Mouse (Mus musculus) fibroblast of lung, adult 2 months (primary cell): ENCODE data around the gene Zfp536.

Experiments used
- DNase-seq: peaks from one replicate; pipeline ENCODE4 v3.0.0-alpha.2; 2011; ENCODE audit warnings: low read depth

Zfp536 gene

DNA sequence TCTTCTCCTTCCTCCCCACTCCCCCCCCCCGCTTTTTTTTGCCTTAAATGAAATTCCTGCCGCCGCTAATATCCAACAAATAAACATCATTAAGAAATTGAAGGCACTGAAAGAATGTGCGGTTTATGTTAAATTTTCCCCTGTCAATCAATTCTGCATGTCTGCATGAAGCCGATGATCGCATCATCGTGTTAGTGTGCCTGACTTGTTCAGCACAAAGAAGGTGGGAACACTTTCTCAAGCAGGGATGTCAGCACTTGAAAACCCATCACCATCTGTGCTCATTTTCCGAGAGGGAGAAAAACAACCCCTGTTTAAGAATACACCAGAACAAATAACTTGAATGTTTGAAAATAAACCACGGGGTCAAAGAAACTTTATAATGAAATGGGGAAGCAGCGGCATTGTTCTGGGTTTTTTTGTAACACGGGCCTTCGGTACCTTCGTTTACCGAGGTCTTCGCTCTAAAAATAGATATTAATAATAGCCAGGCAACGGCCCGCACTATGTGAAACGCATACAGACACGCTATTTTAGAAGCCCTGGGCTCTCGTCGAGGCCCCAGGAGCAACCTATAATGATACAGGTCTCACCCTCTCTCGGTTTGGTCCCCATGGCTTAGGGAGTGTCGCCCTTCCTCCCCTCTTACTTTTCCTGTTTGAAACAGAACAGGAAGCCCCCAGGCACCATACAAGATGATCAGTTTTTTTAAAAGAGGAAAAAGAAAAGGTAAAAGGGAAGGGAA lies 83.7 kb downstream of the Zfp536 start:
- DNase-seq: no peak

DNA sequence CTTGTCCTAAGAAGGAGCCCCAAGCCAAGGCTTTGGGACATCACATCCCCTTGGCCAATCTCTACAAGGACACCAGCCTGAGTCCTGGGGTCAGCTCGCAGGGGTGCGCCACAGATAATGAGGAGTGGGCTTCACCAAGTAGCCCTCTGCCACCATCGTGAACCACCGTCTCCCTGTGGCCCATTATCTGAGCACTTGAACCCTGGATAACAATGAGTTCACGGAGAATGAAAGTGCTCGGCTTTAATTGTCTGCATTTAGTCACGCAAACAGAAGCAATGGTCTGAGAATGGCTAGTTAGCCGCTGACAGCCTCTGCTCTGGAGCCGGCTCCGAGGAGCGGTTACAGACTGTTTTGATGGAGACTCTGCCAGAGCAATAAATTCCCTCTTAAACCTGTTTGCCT lies 84.3 kb downstream of the Zfp536 start:
- no peak for DNase-seq

DNA sequence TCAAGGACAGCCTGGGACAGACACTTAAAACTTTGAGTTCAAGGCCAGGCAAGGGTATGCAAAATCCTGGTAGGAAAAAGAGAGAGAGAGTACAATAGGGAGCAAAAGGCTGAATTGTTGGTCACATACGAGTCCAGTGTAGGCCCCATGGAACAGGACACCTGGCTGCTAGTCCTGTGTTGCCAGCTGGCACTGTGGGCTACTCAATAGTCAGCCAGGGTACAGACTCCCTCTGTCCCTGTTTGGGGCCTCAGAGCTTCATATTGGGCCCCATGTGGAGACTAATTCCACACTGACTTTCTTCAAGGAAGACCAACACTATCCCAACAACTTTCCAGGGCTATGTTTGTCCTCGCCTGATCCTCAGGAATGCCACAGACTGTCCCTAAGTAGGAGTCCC lies 87.1 kb downstream of the Zfp536 start:
- no peak for DNase-seq

- DNase-seq: no peak
Observed at GRCm38 (mm10) chr7:37685247-37685646, 88.2 kb downstream of the Zfp536 start.

DNA sequence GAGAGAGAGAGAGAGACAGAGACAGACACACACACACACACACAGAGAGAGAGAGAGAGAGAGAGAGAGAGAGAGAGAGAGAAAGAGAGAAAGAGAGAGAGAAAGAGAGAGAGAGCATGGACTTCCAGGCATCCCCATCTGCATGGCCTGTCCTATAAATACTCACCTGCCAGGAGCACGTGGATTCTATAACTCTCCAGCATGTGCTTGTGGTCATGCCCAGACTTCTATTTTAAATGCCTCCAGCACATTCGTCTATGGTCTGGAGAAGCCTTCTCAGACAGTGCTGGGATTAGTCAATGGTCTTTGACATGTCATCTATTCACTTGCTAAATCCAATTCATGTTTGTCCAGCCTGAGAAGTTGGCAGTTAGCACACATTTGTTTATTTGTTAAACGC lies 92.1 kb downstream of the Zfp536 start:
- no peak for DNase-seq

DNA sequence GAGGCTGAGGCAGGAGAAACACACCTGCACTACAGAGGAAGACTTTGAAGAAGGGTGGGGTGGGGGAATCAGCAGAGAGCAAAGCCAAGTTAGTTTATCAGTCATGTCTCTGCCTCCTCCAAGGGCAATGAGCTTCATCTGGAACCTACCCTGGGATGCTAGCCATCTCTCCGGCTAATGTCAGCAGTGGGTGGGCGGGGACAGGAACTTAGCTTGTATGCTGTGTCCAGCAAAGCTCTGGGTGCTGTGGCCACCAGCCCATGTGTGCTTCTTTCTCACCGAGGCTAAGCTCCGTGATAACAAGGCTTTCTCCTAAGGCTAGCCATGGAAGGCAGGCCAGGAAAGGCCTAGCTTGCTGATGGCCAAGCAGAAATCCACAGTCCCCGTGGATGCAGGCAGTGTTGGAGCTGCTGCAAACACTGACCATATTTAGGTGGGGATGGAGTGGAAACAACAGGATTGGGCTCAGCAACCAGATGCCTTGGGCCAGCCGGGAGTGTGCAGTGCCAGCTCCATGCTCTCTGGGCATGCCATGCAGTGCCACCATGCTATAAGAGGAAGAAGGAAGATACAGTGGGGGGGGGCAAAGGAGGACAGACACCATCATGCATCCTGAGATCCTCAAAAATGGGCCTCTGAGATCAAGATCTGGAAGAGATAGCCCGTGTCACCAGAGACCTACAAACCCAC lies 109.6 kb downstream of the Zfp536 start:
- DNase-seq: no peak

DNA sequence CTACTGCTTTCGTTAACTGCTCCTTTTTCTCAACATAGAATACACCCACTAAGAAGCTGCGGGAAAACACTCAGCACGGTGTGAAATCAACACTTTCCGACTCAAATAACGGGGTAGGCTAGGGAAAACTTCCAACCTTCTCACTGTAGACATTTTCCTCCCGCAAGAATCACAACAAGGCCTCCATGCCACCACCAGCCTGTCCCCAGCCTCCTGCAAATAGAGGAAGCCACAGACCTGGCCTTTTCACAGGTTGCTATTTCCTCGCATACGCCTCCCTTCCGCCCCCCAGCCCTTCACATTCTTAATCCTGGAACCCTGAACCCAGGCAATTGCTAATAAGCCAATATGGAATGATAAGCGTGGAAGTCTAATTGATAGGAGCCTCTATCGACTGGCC lies 124.8 kb downstream of the Zfp536 start:
- DNase-seq: no peak

GRCm38 (mm10) chr7:37647917-37648615 lies 125.4 kb downstream of the Zfp536 start:
- no peak for DNase-seq

DNA sequence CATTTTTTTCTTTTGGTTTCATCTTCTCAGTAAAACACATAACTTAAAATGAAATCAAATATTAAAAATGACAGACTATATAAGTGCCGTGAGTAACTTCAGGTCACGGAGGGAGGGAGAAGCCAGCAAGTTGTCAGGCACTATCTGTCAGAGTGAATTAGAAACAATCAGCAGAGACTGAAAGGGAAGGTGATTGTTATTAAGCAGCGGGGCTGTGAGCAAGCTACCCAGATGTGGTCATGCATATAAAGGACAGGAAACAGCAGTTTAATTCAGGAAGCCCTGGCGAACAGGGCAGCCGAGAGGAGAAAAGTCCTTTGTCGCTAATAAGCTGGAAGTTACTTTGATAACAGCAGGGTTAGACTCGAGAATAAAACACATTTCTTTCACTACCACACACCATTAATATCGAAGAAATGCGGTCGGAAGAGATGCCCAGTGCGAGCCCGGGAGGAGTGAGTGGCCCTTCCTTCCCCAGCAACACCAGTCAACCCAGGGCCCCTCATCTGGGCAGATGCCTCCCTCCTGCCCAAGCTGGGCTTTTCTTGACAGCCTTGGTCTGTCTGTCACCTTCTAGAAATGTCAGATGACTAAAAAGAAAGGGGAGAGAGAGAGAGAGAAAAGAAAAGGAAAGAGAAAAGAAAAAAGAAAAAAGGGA lies 133.6 kb downstream of the Zfp536 start:
- no peak for DNase-seq

GRCm38 (mm10) chr7:37634812-37635211 lies 138.6 kb downstream of the Zfp536 start:
- DNase-seq: no peak

- DNase-seq: no peak
Observed at GRCm38 (mm10) chr7:37630410-37630809, 143.0 kb downstream of the Zfp536 start.

DNA sequence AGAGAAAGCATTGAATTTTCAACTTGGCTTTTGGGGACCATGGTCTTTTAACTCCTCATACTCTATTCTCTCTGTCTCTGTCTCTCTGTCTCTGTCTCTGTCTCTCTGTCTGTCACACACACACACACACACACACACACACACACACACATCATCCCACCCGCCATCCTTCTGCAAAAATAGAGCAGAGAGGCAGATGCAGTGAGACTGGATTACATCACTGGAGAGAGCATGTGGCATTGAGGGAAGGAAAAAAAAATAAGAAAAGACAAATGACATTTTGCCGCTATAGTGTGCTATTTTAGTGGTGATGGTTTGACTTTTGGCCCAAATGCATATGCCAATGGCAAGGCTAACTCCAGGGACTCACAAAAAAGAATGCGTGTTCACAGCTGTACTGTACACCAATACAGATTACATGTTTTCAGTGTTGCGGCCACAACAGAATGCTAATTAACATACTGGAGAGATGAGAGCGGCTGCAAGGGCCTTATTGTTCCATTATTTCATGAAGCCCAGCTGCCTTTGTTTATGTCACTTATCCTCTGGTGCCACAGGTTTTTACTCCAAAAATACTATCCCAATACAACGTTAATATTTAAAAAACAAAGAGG lies 145.4 kb downstream of the Zfp536 start:
- no peak for DNase-seq

DNA sequence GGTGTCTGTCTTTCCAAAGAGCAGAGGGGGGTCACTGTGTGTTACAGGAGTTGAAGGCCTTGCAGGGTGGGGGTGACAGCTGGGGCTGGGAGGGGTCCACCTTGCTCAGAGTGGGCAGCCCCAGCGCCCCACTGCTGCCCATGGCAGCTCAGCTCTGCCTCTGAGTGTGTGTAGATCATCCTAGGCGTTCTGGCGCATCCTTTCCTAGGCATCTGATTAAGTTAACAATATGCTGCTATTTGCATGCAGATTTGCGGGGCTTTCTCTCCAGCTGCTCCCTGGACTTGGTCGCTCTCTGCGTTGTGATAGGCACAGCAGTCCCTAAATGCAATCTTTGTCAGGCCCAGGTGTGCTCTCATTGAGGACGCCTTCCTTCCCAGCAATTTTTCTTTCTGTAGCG lies 147.7 kb downstream of the Zfp536 start:
- no peak for DNase-seq

DNA sequence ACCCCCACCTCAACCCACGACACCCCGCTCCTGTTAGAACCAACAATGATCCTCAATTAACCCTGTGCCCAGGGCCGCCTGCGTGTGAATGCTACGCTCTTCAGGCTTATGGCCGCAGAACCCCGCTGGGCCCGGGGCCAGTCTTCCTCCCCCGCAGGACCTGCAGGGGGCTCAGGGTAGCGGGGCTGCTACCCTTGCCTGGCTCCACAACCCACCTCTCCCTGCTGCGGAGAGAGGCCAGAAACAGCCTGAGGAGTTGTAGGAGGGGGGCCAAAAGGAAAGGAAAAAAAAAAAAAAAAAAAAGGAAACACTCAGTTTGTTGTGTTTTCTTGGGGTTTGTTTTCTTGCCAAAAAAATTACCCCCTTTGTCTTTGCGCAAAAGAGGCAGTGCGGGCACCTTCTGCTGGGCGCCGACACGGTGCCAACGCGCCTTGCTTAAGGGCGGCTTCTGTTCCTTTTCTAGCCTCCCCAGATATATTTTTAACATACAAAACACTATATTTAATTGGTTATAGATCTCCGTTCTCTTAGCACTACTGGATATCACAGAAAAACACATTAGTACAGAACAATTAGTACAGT lies 148.6 kb downstream of the Zfp536 start:
- DNase-seq: no peak

- DNase-seq: no peak
Observed at GRCm38 (mm10) chr7:37623903-37624758, 149.3 kb downstream of the Zfp536 start.

- no peak for DNase-seq
Observed at GRCm38 (mm10) chr7:37619254-37619653, 154.2 kb downstream of the Zfp536 start.

DNA sequence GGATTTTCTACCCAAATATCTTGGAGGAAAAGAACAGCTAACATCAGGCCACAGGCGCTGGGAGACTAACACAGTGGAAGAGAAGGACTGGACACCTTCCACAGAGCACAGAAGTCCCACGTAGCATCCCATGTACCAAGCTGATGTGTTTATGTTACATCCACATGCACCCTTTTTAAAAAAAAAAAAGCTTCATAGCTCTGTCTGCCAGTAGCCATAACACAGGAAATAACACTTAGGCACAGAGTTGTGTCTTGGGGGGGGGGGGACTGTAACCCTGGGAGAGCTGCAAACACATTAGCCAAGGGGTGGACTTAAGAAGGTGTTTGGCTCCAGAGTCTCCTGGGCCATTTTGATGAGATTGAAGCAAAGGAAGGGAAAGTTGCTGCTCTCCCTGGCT lies 155.6 kb downstream of the Zfp536 start:
- DNase-seq: no peak

GRCm38 (mm10) chr7:37615932-37616331 lies 157.5 kb downstream of the Zfp536 start:
- DNase-seq: no peak

- no peak for DNase-seq
Observed at GRCm38 (mm10) chr7:37614381-37614780, 159.1 kb downstream of the Zfp536 start.

GRCm38 (mm10) chr7:37608556-37608955 lies 164.9 kb downstream of the Zfp536 start:
- DNase-seq: no peak

DNA sequence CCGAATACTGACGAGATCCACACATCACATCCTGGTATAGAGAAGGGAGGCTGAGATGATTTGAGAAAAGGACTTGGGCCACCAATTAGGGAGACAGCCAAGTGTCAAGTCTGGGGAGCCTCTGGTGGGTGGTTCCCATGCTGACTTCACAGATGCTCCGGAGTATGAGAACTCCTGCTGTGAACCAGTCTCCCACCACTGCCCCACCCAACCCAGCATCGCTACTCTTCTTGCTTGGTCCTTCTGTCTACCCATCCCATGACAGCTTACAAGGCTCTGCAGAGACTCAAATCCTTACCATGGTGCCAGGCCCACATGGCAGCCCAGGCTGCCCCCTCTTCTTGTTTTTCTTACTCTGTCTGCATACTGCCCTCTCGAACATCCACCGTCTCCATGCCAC lies 165.5 kb downstream of the Zfp536 start:
- DNase-seq: no peak
